Mouse (Mus musculus) ES-Bruce4 (cell line): ENCODE measurements around the gene Tnfrsf26. TPM values are rescaled to one million over a fixed set of nuclear protein-coding genes. Genes with fewer than 3 reads are reported as not detected.

Experiments used
- H3K27ac ChIP-seq: 2 replicates; pipeline ENCODE4 v1.5.1; 2012; ENCODE audit warnings: low read length, inconsistent platforms; ENCODE audit not compliant: insufficient read depth
- H3K27me3 ChIP-seq: 2 replicates; pipeline ENCODE4 v1.6.1; 2012; ENCODE audit warnings: mild to moderate bottlenecking, low read length, inconsistent platforms; ENCODE audit not compliant: control insufficient read depth, poor library complexity, insufficient read depth, severe bottlenecking
- H3K36me3 ChIP-seq: 2 replicates; pipeline ENCODE4 v1.6.1; 2012; ENCODE audit warnings: inconsistent platforms, mild to moderate bottlenecking, low read length, moderate library complexity; ENCODE audit not compliant: control insufficient read depth, poor library complexity, insufficient read depth, severe bottlenecking
- H3K4me1 ChIP-seq: one replicate; pipeline ENCODE4 v1.8.1; 2011; ENCODE audit warnings: low read length; ENCODE audit not compliant: control insufficient read depth, insufficient read depth
- H3K4me3 ChIP-seq: 2 replicates; pipeline ENCODE4 v1.5.1; 2011; ENCODE audit warnings: low read depth, mild to moderate bottlenecking, low read length
- H3K9ac ChIP-seq: 2 replicates; pipeline ENCODE4 v1.6.1; 2012; ENCODE audit warnings: low read depth, mild to moderate bottlenecking, inconsistent platforms; ENCODE audit not compliant: poor library complexity, severe bottlenecking
- H3K9me3 ChIP-seq: replicated peaks from 2 replicates; pipeline ENCODE4 v1.6.1; 2012; ENCODE audit warnings: mild to moderate bottlenecking, low read length, inconsistent platforms; ENCODE audit not compliant: control insufficient read depth, poor library complexity, insufficient read depth, severe bottlenecking
- CTCF ChIP-seq: IDR thresholded peaks from one replicate; pipeline ENCODE4 v1.8.1; 2011; ENCODE audit warnings: low read depth, low read length
- EP300 ChIP-seq: IDR thresholded peaks from 2 replicates; pipeline ENCODE4 v1.6.1; 2011; ENCODE audit warnings: low read depth, low read length; ENCODE audit not compliant: insufficient read depth
- POLR2A ChIP-seq: IDR thresholded peaks from one replicate; pipeline ENCODE4 v1.8.1; 2011; ENCODE audit warnings: low read length; ENCODE audit not compliant: insufficient read depth
- polyA plus RNA-seq: library from polyadenylated mRNA; stranded (reverse); fragments of >200 nt; gene quantifications from 2 replicates; pipeline ENCODE4 v1.2.4, GENCODE M21; 2011; ENCODE audit warnings: low read depth; ENCODE audit not compliant: missing spikeins, insufficient read depth, insufficient read length

Gene Tnfrsf26
- polyA plus RNA-seq, 1 experiment, result not detected

DNA sequence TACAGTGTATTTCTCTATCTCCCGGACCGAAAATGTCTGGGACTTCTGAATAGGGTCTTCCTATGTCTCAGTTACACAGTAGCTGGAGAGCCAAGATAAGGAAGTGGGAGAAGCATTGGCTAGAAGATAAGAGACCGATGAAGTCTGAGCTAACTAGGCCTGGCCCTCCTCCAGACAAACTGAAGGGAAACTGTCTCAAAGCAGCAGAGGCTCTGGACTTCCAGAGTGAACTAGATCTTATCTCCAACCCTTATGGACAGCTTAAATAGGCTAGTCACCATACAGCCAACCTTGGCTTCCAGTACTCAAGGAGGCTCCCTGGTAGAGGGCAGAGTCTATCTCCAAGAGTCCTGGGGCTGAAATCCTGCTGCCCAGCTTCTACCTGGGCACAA, 62.9 kb downstream of the Tnfrsf26 start:
- TF ChIP-seq CTCF (no peak), EP300 (no peak), POLR2A (no peak)
- H3K27me3 ChIP-seq, result no peaks in the 10 kb centered on the region
- H3K4me3 ChIP-seq, result no peak overlapping the region
- H3K9me3 ChIP-seq, result no peaks in the 10 kb centered on the region
- H3K36me3 ChIP-seq, result peaks cover 89% of the 10 kb centered on the region
- H3K27ac ChIP-seq, result no peak overlapping the region
- no peak overlapping the region for H3K9ac ChIP-seq
- H3K4me1 ChIP-seq, result no peaks in the 10 kb centered on the region

DNA sequence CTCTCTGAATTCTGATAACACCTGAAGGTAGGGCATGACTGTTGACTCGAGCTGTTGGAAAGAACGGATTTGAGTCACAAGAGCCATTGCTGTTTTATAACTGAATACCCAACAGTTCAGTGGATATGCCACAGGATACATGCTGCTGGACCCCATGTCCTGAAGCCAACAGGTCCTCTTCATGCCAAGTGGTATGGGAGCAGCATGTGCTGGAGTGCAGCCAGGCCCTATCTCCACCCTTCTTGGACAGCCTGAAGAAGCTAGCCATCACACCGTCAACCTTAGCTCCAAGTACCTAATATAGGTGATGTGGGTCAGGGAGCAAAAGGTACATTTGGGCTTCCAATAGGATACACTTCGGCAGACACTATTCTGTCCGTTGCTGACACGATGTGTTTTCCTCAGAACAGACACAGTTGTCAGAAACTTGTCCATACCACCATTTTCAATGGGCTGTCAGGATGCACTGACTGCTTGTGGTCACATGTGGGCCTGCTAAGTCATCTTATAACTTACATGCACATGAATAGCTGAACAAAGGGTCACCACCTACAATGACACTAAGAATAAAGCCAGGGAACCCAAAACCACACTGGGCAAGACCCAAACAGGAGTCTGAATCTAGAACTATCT, 63.4 kb downstream of the Tnfrsf26 start:
- H3K27me3 ChIP-seq, result no peaks in the 10 kb centered on the region
- H3K36me3 ChIP-seq, result peaks cover 89% of the 10 kb centered on the region
- TF ChIP-seq EP300 (no peak), POLR2A (no peak), CTCF (no peak)
- H3K27ac ChIP-seq, result no peak overlapping the region
- H3K9me3 ChIP-seq, result no peaks in the 10 kb centered on the region
- no peak overlapping the region for H3K4me3 ChIP-seq
- no peak overlapping the region for H3K9ac ChIP-seq
- no peaks in the 10 kb centered on the region for H3K4me1 ChIP-seq

DNA sequence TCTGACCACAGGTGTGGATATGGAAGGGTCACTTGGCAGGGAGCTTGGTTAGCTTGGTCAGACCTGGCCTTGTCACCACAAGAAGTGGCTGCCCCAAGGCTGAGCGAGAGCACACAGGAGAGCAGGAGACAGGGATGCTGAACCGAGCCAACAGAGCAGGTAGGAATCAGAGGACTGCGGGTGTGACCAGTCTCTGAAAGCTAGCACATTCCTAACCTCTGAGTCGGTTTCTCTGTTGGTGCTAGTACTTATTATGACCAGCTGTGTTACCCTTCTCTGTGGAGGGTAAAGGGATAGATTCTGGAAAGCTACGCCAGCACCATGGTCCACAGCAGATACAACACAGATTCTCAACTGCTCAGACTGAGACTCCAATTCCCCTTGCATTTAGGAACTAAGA, 64.7 kb downstream of the Tnfrsf26 start:
- Histone ChIP-seq H3K4me3 (no peak overlapping the region), H3K27me3 (no peaks in the 10 kb centered on the region), H3K9me3 (no peaks in the 10 kb centered on the region), H3K9ac (no peak overlapping the region), H3K36me3 (peaks cover 86% of the 10 kb centered on the region), H3K4me1 (no peaks in the 10 kb centered on the region), H3K27ac (no peak overlapping the region)
- TF ChIP-seq EP300 (no peak), POLR2A (no peak), CTCF (no peak)

Other genes starting within 250 kb of the Tnfrsf26 start
- 23.4 and 24.2 TPM in 2 replicates for gene Cdkn1c, start 167.7 kb downstream of the Tnfrsf26 start, polyA plus RNA-seq
- 4.5 and 5.0 TPM in 2 replicates for gene Slc22a18, start 155.0 kb downstream of the Tnfrsf26 start, polyA plus RNA-seq
- gene Phlda2, start 125.6 kb downstream of the Tnfrsf26 start, polyA plus RNA-seq, result 43.1 and 44.9 TPM in 2 replicates
- 179 and 208 TPM in 2 replicates for gene Nap1l4, start 79.6 kb downstream of the Tnfrsf26 start, polyA plus RNA-seq
- 143 and 149 TPM in 2 replicates for gene Cars, start 28.6 kb downstream of the Tnfrsf26 start, polyA plus RNA-seq
- 6.1 and 9.2 TPM in 2 replicates for gene Tnfrsf22, start 20.9 kb upstream of the Tnfrsf26 start, polyA plus RNA-seq
- gene Tnfrsf23, start 57.1 kb upstream of the Tnfrsf26 start, polyA plus RNA-seq, result 3.3 and 4.4 TPM in 2 replicates
- 8.2 and 13.0 TPM in 2 replicates for gene Osbpl5, start 128.3 kb upstream of the Tnfrsf26 start, polyA plus RNA-seq
- not detected in 2 replicates for gene Mrgprg, start 138.3 kb upstream of the Tnfrsf26 start, polyA plus RNA-seq
- gene Mrgpre, start 155.8 kb upstream of the Tnfrsf26 start, polyA plus RNA-seq, result 0.18 and 0.48 TPM in 2 replicates
- gene Nadsyn1, start 194.1 kb upstream of the Tnfrsf26 start, polyA plus RNA-seq, result 8.6 and 12.3 TPM in 2 replicates
- gene Dhcr7, start 194.4 kb upstream of the Tnfrsf26 start, polyA plus RNA-seq, result 114 and 117 TPM in 2 replicates
- not detected in 2 replicates for gene Gm498, start 238.1 kb upstream of the Tnfrsf26 start, polyA plus RNA-seq